Mouse (Mus musculus): ENCODE measurements around the gene Cacna1i. TPM values are rescaled to one million over a fixed set of nuclear protein-coding genes. Genes with fewer than 3 reads are reported as not detected.

Cacna1i gene
- polyA plus RNA-seq, 1 experiment from 2014 or later = 0.03 TPM

GRCm38 (mm10) chr15:80254207-80254606, 32.8 kb upstream of the Cacna1i start:
- H3K4me3 ChIP-seq (ENCODE audit: low read depth, low read length) = peak overlapping the region; percentile 100
- H3K4me2 ChIP-seq (replicated peaks; ENCODE audit: low read depth) = peak overlapping the region; percentile 96
- peaks cover 21% of the 10 kb centered on the region for H3K4me1 ChIP-seq (replicated peaks; ENCODE audit: control insufficient read depth, insufficient read depth, low read length)
- no peaks in the 10 kb centered on the region for H3K9me3 ChIP-seq (ENCODE audit: control insufficient read depth)
- no peak for ATAC-seq
- H3K36me3 ChIP-seq (ENCODE audit: control insufficient read depth, insufficient read depth) = peaks cover 45% of the 10 kb centered on the region
- peak overlapping the region; percentile 100 for H3K9ac ChIP-seq (ENCODE audit: low read depth, low read length)
- H3K27me3 ChIP-seq (replicated peaks; ENCODE audit: control insufficient read depth, insufficient read depth, low read length) = no peaks in the 10 kb centered on the region
- no peak for TF ChIP-seq CTCF (IDR thresholded peaks at IDR 0.05; ENCODE audit: low read depth)
- peak overlapping the region; percentile 100 for H3K27ac ChIP-seq (ENCODE audit: low read depth, low read length)
- 19% methylated on average over 6 of the region's 6 CpGs for WGBS

- Histone ChIP-seq H3K27me3 (replicated peaks; ENCODE audit: control insufficient read depth, insufficient read depth, low read length) (no peaks in the 10 kb centered on the region), H3K4me1 (replicated peaks; ENCODE audit: control insufficient read depth, insufficient read depth, low read length) (peaks cover 21% of the 10 kb centered on the region), H3K4me2 (replicated peaks; ENCODE audit: low read depth) (peak within 1 kb of the TSS; percentile 96), H3K9me3 (ENCODE audit: control insufficient read depth) (no peaks in the 10 kb centered on the region), H3K36me3 (ENCODE audit: control insufficient read depth, insufficient read depth) (peaks cover 41% of the 10 kb centered on the region), H3K4me3 (ENCODE audit: low read depth, low read length) (peak within 1 kb of the TSS; percentile 100), H3K27ac (ENCODE audit: low read depth, low read length) (peak within 1 kb of the TSS; percentile 100), H3K9ac (ENCODE audit: low read depth, low read length) (peak within 1 kb of the TSS; percentile 100)
- no peak for TF ChIP-seq CTCF (IDR thresholded peaks at IDR 0.05; ENCODE audit: low read depth)
- ATAC-seq = peak; percentile 89
- under 1% methylated on average over 62 of the region's 62 CpGs for WGBS
These were observed 32.0 kb upstream of the Cacna1i start, which contains the start of gene Atf4 for GRCm38 (mm10) chr15:80254847-80255645. Atf4 (plus strand) TSS chr15:80255184.

- TF ChIP-seq CTCF (IDR thresholded peaks at IDR 0.05; ENCODE audit: low read depth) = 0 out of 2 replicates have a peak, but pooled peaks have one; percentile 2
- H3K4me1 ChIP-seq (replicated peaks; ENCODE audit: control insufficient read depth, insufficient read depth, low read length) = peaks cover 21% of the 10 kb centered on the region
- peak; percentile 39 for ATAC-seq
- peaks cover 37% of the 10 kb centered on the region for H3K36me3 ChIP-seq (ENCODE audit: control insufficient read depth, insufficient read depth)
- H3K9me3 ChIP-seq (ENCODE audit: control insufficient read depth) = no peaks in the 10 kb centered on the region
- peak overlapping the region; percentile 100 for H3K9ac ChIP-seq (ENCODE audit: low read depth, low read length)
- WGBS = under 1% methylated on average over 51 of the region's 51 CpGs
- peak overlapping the region; percentile 100 for H3K27ac ChIP-seq (ENCODE audit: low read depth, low read length)
- peak overlapping the region; percentile 96 for H3K4me2 ChIP-seq (replicated peaks; ENCODE audit: low read depth)
- no peaks in the 10 kb centered on the region for H3K27me3 ChIP-seq (replicated peaks; ENCODE audit: control insufficient read depth, insufficient read depth, low read length)
- H3K4me3 ChIP-seq (ENCODE audit: low read depth, low read length) = peak overlapping the region; percentile 100
These were observed 31.4 kb upstream of the Cacna1i start for GRCm38 (mm10) chr15:80255646-80256121.

- H3K4me2 ChIP-seq (replicated peaks; ENCODE audit: low read depth) = peak overlapping the region; percentile 96
- peak overlapping the region; percentile 100 for H3K9ac ChIP-seq (ENCODE audit: low read depth, low read length)
- H3K4me3 ChIP-seq (ENCODE audit: low read depth, low read length) = peak overlapping the region; percentile 100
- H3K27ac ChIP-seq (ENCODE audit: low read depth, low read length) = peak overlapping the region; percentile 100
- H3K27me3 ChIP-seq (replicated peaks; ENCODE audit: control insufficient read depth, insufficient read depth, low read length) = no peaks in the 10 kb centered on the region
- WGBS = 3% methylated on average over 16 of the region's 16 CpGs
- H3K36me3 ChIP-seq (ENCODE audit: control insufficient read depth, insufficient read depth) = peaks cover 33% of the 10 kb centered on the region
- peaks cover 18% of the 10 kb centered on the region for H3K4me1 ChIP-seq (replicated peaks; ENCODE audit: control insufficient read depth, insufficient read depth, low read length)
- no peak for TF ChIP-seq CTCF (IDR thresholded peaks at IDR 0.05; ENCODE audit: low read depth)
- no peaks in the 10 kb centered on the region for H3K9me3 ChIP-seq (ENCODE audit: control insufficient read depth)
- ATAC-seq = no peak
These were observed 30.8 kb upstream of the Cacna1i start for GRCm38 (mm10) chr15:80256242-80256641.

- Histone ChIP-seq H3K27ac (ENCODE audit: low read depth, low read length) (peak overlapping the region; percentile 100), H3K4me2 (replicated peaks; ENCODE audit: low read depth) (peak overlapping the region; percentile 96), H3K9me3 (ENCODE audit: control insufficient read depth) (no peaks in the 10 kb centered on the region), H3K4me3 (ENCODE audit: low read depth, low read length) (peak overlapping the region; percentile 100), H3K9ac (ENCODE audit: low read depth, low read length) (peak overlapping the region; percentile 100; the same call in 1 of the 2 replicates), H3K4me1 (replicated peaks; ENCODE audit: control insufficient read depth, insufficient read depth, low read length) (peaks cover 12% of the 10 kb centered on the region), H3K36me3 (ENCODE audit: control insufficient read depth, insufficient read depth) (peaks cover 27% of the 10 kb centered on the region), H3K27me3 (replicated peaks; ENCODE audit: control insufficient read depth, insufficient read depth, low read length) (no peaks in the 10 kb centered on the region)
- WGBS = 33% methylated on average over 12 of the region's 12 CpGs
- no peak for ATAC-seq
- TF ChIP-seq CTCF (IDR thresholded peaks at IDR 0.05; ENCODE audit: low read depth) = no peak
These were observed 30.1 kb upstream of the Cacna1i start for GRCm38 (mm10) chr15:80256656-80257601.
